Mouse (Mus musculus) forebrain, embryonic 16.5 days (tissue): ENCODE results near the gene Gm14391. TPM values are rescaled to one million over a fixed set of nuclear protein-coding genes. Genes with fewer than 3 reads are reported as not detected.
"Not testable (repeated sequence)": the region's sequence is repeated elsewhere in the genome, so short reads cannot be mapped to it uniquely, and the experiment has no call there.

Experiments
- ATAC-seq: fragments of 200-750 bp; cut with Nextera tagmentation; 2 replicates; pipeline ENCODE4 v1.8.0; 2017; ENCODE audit warnings: mild to moderate bottlenecking, moderate library complexity
- H3K27ac ChIP-seq: fragments of 300-500 bp; sonication (generic); 2 replicates; pipeline ENCODE4 v1.5.1; 2014; ENCODE audit warnings: low read length, control low read depth
- H3K27me3 ChIP-seq: fragments of 300-500 bp; sonication (generic); replicated peaks from 2 replicates; pipeline ENCODE4 v1.6.1; 2014; ENCODE audit warnings: low read length; ENCODE audit not compliant: control insufficient read depth, insufficient read depth
- H3K36me3 ChIP-seq: fragments of 300-500 bp; sonication (generic); 2 replicates; pipeline ENCODE4 v1.6.1; 2014; ENCODE audit not compliant: control insufficient read depth, insufficient read depth
- H3K4me1 ChIP-seq: fragments of 300-500 bp; sonication (generic); replicated peaks from 2 replicates; pipeline ENCODE4 v1.6.1; 2014; ENCODE audit warnings: low read length; ENCODE audit not compliant: control insufficient read depth, insufficient read depth
- H3K4me2 ChIP-seq: fragments of 300-500 bp; sonication (generic); 2 replicates; pipeline ENCODE4 v1.6.1; 2014; ENCODE audit warnings: mild to moderate bottlenecking, low read length, control low read depth
- H3K4me3 ChIP-seq: fragments of 300-500 bp; sonication (generic); replicated peaks from 2 replicates; pipeline ENCODE4 v1.5.1; 2014; ENCODE audit warnings: mild to moderate bottlenecking, low read length, control low read depth
- H3K9ac ChIP-seq: fragments of 300-500 bp; sonication (generic); replicated peaks from 2 replicates; pipeline ENCODE4 v1.6.1; 2014; ENCODE audit warnings: low read depth, low read length, control low read depth
- H3K9me3 ChIP-seq: fragments of 300-500 bp; sonication (generic); 2 replicates; pipeline ENCODE4 v1.6.1; 2016; ENCODE audit warnings: low read length; ENCODE audit not compliant: control insufficient read depth
- WGBS: fragments of 180-500 bp; shearing (Covaris S2); extraction: QIAGEN DNeasy Blood & Tissue Kit; methylation state at CpG from one replicate; pipeline ENCODE4 v1.1.7; 2014; 5-methylcytosine and 5-hydroxymethylcytosine counted together
- polyA plus RNA-seq: library from polyadenylated mRNA; unstranded; fragments of >200 nt; fragmentation: Nextera tagmentation; extraction: Ambion mirVana; gene quantifications from 2 replicates; pipeline ENCODE4 v1.2.1, GENCODE M21; 2015

Gm14391 gene
- polyA plus RNA-seq, result 11.8 and 13.2 TPM in 2 replicates

- not testable (repeated sequence) for H3K27ac ChIP-seq, H3K9me3 ChIP-seq, H3K36me3 ChIP-seq, H3K9ac ChIP-seq, H3K4me1 ChIP-seq, H3K4me3 ChIP-seq, H3K4me2 ChIP-seq, H3K27me3 ChIP-seq, ATAC-seq
- WGBS, result no CpG with 5 or more reads among the region's 7 CpGs
Observed at GRCm38 (mm10) chr2:175206732-175207131, at the start of gene Gm14391. Gene Gm14391, minus strand, starts transcription at chr2:175206917.

DNA sequence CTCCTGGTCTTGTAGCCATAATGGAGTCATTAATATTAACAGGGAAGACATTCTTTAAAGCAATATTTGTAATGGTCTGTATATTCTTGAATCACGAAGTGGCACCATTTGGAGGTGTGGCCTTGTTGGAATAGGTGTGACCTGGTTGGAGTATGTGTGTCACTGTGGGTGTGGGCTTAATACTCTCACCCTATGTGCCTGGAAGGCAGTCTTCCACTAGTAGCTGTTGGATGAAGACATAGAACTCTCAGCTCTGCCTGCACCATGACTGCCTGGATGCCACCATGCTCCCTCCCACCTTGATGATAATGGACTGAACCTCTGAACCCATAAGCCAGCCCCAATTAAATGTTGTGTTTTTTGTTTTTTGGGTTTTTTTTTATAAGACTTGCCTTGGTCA is 27.7 kb downstream of the Gm14391 start:
- not testable (repeated sequence) for H3K4me3 ChIP-seq, H3K9me3 ChIP-seq, H3K27ac ChIP-seq, H3K4me2 ChIP-seq, H3K9ac ChIP-seq, H3K4me1 ChIP-seq, ATAC-seq, H3K27me3 ChIP-seq, H3K36me3 ChIP-seq
- 63% methylated on average over 1 of the region's 1 CpGs for WGBS

- no peak overlapping the region for H3K4me2 ChIP-seq
- no peak overlapping the region for H3K4me3 ChIP-seq
- H3K9me3 ChIP-seq, result no peaks in the 10 kb centered on the region
- WGBS, result 86% methylated on average over 6 of the region's 6 CpGs
- H3K9ac ChIP-seq, result no peak overlapping the region
- H3K36me3 ChIP-seq, result no peaks in the 10 kb centered on the region
- ATAC-seq, result no peak
- no peaks in the 10 kb centered on the region for H3K27me3 ChIP-seq
- H3K27ac ChIP-seq, result no peak overlapping the region
- H3K4me1 ChIP-seq, result no peaks in the 10 kb centered on the region
Observed at GRCm38 (mm10) chr2:175176312-175176711, 30.4 kb downstream of the Gm14391 start.

GRCm38 (mm10) chr2:175175401-175176180 is 31.1 kb downstream of the Gm14391 start, which contains the start of gene Gm14443:
Gene Gm14443, minus strand, starts transcription at chr2:175175871.
- not testable (repeated sequence) for H3K27me3 ChIP-seq, H3K9ac ChIP-seq, H3K4me3 ChIP-seq, H3K9me3 ChIP-seq, H3K27ac ChIP-seq, ATAC-seq, H3K4me1 ChIP-seq, H3K36me3 ChIP-seq, H3K4me2 ChIP-seq
- 75% methylated on average over 12 of the region's 12 CpGs for WGBS

DNA sequence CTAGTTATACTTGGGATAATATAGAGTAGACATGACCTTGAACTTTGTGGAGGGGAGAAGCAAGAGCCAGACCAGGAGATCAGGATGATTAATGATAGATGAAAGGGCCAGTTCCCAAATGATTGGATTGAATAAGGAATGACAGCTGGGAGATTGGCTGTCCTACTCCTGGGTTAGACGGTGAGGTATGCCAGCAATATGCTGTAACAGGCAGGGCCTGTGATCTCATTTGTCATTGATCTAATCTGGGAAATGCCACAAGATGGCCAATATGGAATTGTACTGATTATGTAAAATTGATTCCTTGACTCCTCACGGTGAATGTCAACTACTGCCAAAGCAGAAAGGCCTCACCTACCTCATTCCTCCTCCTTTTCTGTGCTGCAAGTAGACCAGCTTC is 32.7 kb downstream of the Gm14391 start:
- H3K27me3 ChIP-seq, H3K9ac ChIP-seq, H3K4me2 ChIP-seq, H3K4me3 ChIP-seq, ATAC-seq, H3K36me3 ChIP-seq, H3K4me1 ChIP-seq, H3K27ac ChIP-seq, H3K9me3 ChIP-seq: not testable (repeated sequence)
- WGBS, result 90% methylated on average over 2 of the region's 2 CpGs

GRCm38 (mm10) chr2:175172906-175173595 is 33.7 kb downstream of the Gm14391 start:
- not testable (repeated sequence) for H3K4me3 ChIP-seq, H3K9me3 ChIP-seq, ATAC-seq, H3K4me2 ChIP-seq, H3K9ac ChIP-seq, H3K27me3 ChIP-seq, H3K4me1 ChIP-seq, H3K27ac ChIP-seq, H3K36me3 ChIP-seq
- WGBS, result 91% methylated on average over 3 of the region's 3 CpGs

DNA sequence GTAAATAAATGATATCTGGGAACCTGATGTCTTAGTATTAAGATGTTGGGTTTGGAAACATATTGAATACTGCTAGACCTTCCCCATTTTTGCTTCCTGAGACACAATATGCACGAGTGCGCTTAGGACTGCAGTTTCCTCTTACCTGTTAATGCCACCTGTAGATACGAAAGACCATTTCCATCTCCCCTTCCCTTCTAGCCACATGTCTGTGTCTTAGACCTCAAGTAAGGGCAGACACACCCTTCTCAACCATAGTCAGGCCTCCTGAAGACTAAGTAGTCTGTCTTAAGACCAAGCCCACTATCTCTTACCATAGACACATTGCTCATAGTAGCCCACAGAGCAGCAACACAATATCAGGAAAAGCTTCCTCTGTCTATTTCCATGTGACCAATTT is 34.6 kb downstream of the Gm14391 start:
- no peak overlapping the region for H3K4me3 ChIP-seq
- H3K4me2 ChIP-seq, result no peak overlapping the region
- no peak for ATAC-seq
- no peaks in the 10 kb centered on the region for H3K36me3 ChIP-seq
- no peak overlapping the region for H3K27ac ChIP-seq
- no peak overlapping the region for H3K9ac ChIP-seq
- no peaks in the 10 kb centered on the region for H3K27me3 ChIP-seq
- no peaks in the 10 kb centered on the region for H3K9me3 ChIP-seq
- WGBS, result 90% methylated on average over 3 of the region's 3 CpGs
- H3K4me1 ChIP-seq, result no peaks in the 10 kb centered on the region

GRCm38 (mm10) chr2:175166870-175167269 is 39.8 kb downstream of the Gm14391 start:
- H3K36me3 ChIP-seq, H3K27me3 ChIP-seq, H3K4me2 ChIP-seq, H3K27ac ChIP-seq, H3K9me3 ChIP-seq, H3K4me1 ChIP-seq, H3K4me3 ChIP-seq, H3K9ac ChIP-seq, ATAC-seq: not testable (repeated sequence)
- WGBS, result 85% methylated on average over 2 of the region's 2 CpGs

GRCm38 (mm10) chr2:175165110-175165509 is 41.6 kb downstream of the Gm14391 start:
- not testable (repeated sequence) for H3K36me3 ChIP-seq, H3K4me3 ChIP-seq, H3K9ac ChIP-seq, H3K27me3 ChIP-seq, ATAC-seq, H3K4me1 ChIP-seq, H3K4me2 ChIP-seq, H3K9me3 ChIP-seq, H3K27ac ChIP-seq
- WGBS, result 93% methylated on average over 12 of the region's 12 CpGs
